Mouse (Mus musculus) right cerebral cortex, postnatal 36 days (tissue): ENCODE measurements around the gene Ntrk2.
A peak's percentile ranks its signal among the peaks of the same experiment; 100 is the strongest.
"Not testable (repeated sequence)": the region's sequence is repeated elsewhere in the genome, so short reads cannot be mapped to it uniquely, and the experiment has no call there.

Experiments
- DNase-seq, 2 experiments: peaks; one replicate each; pipeline ENCODE4 v3.0.0; 2022; ENCODE audit warnings: low spot score in 2 of 2, mixed read lengths in 1 of 2

Gene Ntrk2

GRCm38 (mm10) chr13:59040156-59040915 is 234.0 kb downstream of the Ntrk2 start:
- no peak for DNase-seq

GRCm38 (mm10) chr13:59041013-59041764 is 234.8 kb downstream of the Ntrk2 start:
- DNase-seq = peak; percentile 51 to 72

- DNase-seq = no peak
Observed at GRCm38 (mm10) chr13:59052188-59052587, 245.8 kb downstream of the Ntrk2 start.

GRCm38 (mm10) chr13:59054331-59054730 is 248.0 kb downstream of the Ntrk2 start:
- DNase-seq = not testable (repeated sequence)

DNA sequence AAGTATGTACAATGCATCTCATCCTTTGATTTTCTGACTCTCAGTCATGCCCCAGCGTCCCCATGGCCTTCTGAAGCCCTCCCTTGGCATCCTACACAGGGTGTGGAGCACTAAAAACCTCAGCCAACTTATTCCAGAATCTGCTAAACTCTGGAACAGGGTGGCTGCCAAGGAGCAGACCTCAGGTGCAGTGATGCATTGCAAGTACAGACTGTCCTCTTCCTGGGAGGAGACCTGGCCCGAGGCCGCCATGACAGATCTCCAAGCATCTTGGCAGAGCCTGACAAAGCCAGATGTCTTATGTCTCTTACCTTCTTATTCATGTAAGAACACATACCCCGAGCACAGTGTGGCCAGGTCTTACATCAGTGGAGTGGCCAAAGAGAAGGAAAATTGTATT is 250.5 kb downstream of the Ntrk2 start:
- no peak for DNase-seq

DNA sequence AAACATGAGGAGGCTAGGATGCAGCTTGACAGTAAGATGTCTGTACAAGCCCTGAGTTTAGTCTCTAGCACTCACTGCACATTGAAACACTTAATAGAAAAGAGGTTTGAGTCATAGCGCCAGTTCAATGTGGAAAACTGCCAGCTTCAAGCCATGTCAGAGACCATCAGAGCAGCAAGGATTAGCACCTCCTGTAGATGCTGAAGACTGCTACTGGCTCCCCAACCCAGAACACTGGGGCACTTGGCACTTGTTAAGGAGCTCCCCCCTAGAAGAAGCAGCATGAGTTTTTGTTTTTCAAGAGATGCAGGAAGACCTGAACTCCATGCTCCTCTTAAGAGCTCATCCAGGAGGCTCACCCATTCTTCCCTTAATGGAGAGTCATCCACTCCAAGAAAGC is 251.5 kb downstream of the Ntrk2 start:
- no peak for DNase-seq

DNA sequence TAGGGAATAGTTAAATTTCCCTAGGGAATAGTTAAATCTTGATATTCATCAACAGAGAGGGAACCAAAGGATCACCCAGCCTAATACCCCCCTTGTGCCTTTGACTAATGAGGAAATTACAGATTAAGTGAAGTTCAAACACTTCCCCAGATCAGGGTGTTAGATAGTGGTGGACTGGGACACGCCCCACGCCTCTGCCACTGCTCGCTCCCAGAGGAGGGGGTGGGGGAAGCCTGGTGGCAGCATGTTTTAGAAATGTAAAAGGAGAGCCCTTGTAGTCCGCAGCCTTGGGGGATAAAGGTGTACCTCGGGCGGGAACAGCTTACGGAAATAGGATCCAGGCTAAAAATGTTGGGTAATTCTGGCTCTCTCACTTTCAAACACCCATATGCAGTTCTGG is 252.7 kb downstream of the Ntrk2 start:
- DNase-seq = no peak

DNA sequence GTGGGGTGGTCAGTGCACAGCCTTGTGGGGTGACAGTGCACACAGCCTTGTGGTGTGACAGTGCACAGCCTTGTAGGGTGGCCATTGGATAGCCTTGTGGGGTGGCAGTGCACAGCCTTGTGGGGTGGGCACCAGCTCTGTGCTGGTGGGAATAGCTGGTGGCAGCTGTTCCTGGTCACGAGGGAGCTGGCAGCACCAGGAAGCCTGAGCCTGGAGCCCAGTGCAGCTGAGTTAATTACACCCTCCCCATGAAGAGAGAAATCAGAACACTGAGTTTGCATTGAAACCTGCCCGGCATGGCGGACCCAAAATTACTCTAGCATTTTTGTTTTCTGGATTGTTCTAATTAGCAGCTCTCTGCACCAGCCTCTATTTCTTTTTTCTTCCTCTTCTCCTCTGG is 259.3 kb downstream of the Ntrk2 start:
- no peak for DNase-seq

- peak; percentile 89 to 96 for DNase-seq
Observed at GRCm38 (mm10) chr13:59073635-59074256, 267.4 kb downstream of the Ntrk2 start.

DNA sequence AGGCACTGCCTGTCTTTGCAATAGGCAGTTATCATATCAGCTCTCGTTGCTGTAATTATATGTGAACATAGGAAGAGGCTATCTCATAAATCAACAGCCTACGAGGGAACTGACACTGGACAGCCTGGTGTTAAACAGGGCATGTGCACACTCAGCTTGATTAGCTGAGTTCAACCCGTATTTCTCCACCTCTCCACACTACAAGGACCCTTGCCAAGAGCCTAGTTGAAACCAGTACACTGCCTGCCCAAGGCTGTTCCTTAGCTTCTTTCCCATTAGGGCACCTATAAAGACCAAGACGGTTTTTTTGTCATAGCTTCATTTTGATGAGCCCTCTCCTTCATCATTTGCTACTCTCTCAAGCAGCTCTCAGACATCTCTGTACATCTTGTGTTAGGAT is 270.1 kb downstream of the Ntrk2 start:
- DNase-seq = no peak

DNA sequence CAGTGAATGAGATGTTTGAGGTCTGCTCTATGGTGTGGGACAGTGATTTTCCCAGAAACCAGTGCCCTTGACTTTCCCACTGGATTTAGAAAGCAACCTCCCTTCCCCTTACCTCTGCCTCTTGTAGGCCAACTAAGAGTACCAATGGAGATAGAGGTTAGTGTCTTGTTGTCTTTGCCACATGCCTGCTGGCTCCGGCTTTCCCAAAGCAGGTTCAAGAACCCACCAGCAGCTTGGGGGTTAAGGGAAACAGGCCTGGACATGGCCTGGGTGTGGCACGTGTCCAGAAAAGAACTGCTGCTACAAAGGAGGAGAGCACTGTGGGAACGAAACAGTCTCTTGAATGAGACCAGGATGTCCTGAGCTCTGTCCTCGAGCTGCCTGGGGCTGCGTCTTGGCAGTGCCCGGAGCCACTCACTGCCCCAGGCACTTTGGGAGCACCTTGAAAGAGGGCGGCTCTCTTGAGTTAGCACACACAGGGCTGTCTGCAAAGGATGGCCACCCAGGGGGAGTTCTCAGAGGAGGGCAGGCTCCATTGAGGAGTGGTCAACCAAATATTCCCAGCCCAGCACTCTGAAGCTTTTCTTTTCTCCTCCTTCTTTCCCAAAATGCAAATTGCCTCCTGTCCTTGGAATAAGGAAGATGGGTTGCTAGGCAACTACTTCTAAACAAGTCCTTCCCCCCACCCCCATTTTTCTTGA is 273.5 kb downstream of the Ntrk2 start:
- DNase-seq = peak; percentile 54 to 71

DNA sequence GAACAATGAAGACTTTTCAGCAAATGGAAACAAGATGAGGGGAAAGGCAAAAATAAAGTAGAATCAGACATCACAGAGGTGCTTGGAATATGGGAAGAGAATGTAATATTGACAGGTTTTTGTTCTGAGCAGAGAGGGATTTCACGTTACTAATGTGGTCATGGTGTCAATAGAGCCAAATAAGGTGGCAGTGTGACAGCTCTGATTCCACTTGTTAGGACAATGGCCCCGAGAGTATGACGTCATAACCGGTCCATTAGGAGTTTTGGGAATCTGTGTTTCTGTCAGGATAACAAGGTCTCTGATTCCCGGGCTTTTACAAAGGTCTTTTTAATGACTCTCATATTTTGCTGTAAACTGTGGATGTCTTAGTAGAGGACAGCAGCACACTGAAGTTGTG is 274.1 kb downstream of the Ntrk2 start:
- no peak for DNase-seq

GRCm38 (mm10) chr13:59089016-59089415 is 282.6 kb downstream of the Ntrk2 start:
- DNase-seq = no peak

DNA sequence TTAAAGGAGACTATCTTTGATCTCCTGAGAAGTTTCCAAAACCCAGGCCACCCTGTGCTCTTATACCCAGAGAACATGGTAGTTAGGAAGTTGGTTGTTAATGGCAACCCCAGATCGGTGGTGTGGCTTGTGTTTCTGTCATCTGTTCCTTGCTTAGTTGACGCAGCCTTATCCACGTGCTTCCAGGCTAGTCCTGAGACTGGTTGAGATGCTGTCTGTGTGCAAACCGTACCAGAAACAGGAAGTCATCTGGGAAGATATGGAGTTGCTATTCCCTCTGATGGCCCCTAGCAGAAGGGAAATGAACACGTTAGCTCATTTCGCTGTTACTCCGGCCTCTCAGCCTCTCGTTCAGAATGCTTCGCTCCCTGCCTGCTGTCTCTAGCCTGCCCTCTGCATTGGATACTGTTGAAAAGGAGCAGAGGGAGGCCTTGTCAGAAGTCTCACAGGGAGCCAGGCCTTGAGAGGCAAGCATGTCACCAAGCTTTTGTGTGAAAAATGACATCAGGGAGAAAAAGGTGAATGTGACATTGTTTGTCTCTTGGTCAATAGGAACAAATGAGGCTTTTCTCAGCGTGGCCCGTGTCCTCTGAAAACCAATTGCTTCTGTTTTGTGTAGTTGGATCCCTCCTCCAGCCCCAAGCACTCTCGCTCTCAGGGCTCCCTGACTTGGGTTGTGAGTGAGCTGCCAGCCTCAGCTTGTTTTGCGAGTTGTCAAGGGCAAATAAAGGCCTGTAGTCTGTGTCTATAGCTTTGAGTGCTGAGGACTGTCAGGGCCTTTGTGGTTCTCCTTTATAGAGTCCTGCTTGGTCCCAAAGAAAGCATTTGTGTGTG is 285.0 kb downstream of the Ntrk2 start:
- no peak for DNase-seq

GRCm38 (mm10) chr13:59092045-59092857 is 285.9 kb downstream of the Ntrk2 start:
- DNase-seq = no peak

DNA sequence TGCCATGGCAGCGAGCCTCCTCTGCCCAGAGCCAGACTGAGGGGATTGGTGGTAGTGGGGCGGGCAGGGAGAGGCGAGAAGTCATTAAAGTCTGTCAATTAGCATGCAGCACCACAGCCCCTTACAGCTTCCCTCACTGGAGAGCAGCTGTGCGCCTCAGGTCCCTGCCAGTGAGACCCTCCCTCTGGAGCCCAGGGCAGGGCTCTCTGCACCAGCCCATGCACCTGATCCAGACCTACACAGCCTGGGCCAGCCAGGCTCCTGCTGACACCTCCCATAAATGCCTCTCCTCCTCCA is 286.4 kb downstream of the Ntrk2 start:
- DNase-seq = peak; percentile 82 to 86

DNA sequence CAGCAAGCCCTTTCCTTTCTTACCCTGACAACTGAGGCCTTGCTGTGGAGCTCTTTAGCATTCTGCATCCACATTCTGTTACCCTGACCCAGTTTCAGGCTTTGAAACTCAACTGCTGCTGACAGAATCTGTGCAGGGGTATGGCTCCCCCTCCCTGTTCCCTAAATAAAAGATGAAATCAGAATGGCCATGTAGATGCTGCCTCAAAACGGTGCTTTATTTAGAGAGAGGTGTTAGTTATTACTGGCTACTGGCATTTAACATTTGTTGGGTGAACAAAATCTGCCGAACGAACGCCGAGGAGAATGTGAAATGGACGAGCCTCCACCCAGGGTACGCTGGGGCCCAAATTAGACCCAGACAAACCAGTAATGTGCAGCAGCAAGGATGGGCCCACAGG is 288.4 kb downstream of the Ntrk2 start:
- peak in 1 of 2 experiments; percentile 67 for DNase-seq

DNA sequence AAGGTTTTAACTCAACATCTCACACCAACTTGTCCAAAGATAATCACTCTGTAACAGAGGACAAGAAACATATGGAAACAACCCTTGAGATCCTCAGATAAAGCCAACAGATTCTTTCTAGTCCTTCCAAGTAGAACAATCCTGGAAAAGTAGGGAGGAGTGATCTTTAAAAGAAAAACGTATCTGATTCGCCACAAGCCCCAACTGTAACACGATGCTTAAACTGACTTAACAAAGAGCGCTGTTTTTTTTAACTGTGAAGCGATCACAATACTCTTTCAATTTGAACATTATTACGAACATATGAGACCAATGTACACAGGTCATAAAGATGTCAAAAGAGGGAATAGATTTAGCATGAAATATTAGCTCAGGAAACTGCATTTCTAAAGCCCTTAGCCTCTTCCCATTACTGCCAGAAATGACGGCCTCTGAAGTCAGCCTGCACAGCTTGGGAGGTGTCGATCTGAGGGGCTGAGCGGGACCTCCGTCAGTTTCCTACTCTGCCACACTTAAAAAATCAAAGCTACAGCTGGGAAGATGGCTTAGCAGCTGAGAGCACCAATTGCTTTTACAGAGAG is 289.5 kb downstream of the Ntrk2 start:
- no peak for DNase-seq

DNA sequence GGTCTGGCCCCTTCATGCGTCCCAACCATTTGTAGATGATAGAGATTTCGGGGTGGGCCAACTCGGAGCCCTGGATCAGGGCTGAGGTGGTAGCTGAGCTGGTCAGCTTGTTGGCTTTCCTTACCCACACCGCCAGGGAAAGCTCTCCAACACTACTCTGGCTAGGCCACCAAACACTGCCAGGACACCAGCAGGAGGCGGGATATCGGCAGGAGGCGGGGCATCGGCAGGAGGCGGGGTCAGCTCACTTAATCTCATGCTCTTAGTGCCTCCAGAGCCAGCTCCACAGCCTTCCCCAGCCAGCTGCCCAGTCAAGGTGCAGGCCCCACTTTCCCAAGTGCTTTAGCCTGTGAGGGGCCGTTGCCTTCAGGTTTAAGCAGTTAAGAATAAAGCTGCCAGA is 293.7 kb downstream of the Ntrk2 start:
- DNase-seq = no peak

DNA sequence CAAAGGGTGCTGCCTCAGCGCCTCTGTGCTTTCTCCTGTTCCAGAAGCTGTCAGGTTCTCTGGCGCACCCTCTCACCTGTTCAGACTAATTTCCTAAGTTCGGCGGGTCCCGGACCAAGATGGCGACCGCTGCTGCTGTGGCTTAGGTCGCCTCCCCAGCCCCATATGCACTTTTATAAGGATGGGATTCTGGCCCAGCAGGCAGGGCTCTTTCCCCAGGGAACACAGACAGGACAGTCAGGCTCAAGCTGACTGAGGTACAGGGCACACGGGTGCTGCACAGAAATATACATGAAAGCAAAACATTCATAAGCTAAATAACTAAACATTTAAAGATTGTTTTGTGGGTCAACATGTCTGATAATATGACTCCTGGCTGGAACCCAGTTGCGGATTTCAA is 301.4 kb downstream of the Ntrk2 start:
- not testable (repeated sequence) for DNase-seq
